In the genomic region with DNA sequence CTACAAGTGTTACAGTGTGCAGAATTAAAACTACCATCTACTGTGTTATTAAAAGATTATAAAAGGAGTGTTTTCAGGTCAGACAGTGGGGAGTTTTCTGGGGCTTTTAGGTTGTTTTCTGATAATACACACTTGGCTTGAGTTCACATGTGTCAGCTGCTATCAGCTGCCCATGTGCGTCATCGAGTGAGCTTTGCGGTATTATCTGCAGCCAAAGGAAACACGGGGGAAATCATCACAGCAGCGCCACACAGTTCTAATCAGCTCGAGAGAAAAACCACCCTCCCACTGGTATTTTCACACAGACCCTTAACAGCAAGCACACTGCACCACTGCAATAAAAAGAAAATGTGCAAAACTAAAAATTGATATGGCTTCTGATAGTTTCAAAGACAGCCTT, we compare ENCODE assay signal across 8 mouse cellular contexts. TPM values are rescaled to one million over a fixed set of nuclear protein-coding genes. Genes with fewer than 3 reads are reported as not detected.
DNase-seq lines count a peak whose midpoint lies in the region; ATAC-seq lines count a peak whose summit lies in the region.

No protein-coding gene starts in this region.

- H3K36me3 ChIP-seq in liver, embryonic 12.5 days: no peaks in the 10 kb centered on the region

- no peaks in the 10 kb centered on the region for H3K9me3 ChIP-seq in liver, embryonic 12.5 days (replicated peaks)

- peak overlapping the region; percentile 95 for H3K27ac ChIP-seq in liver, embryonic 12.5 days

- H3K4me2 ChIP-seq in liver, embryonic 12.5 days: peak overlapping the region; percentile 46

- no peaks in the 10 kb centered on the region for H3K27me3 ChIP-seq in liver, embryonic 12.5 days (replicated peaks)

- 8% methylated on average over 6 of the region's 6 CpGs for WGBS in liver, embryonic 12.5 days (ENCODE audit: insufficient replicate concordance)

- peak; percentile 84 for ATAC-seq in liver, embryonic 12.5 days
- ATAC-seq in cerebellum, adult (ENCODE audit: insufficient number of reproducible peaks, low FRiP score, low TSS enrichment): no peak

- H3K9ac ChIP-seq in liver, embryonic 12.5 days: peak overlapping the region; percentile 29

- peak; percentile 45 to 53 for DNase-seq in adrenal gland, adult (ENCODE audit: inconsistent age in 2 of 2, low spot score in 1 of 2)
- DNase-seq in adrenal gland, postnatal 25 days: no peak
- peak; percentile 34 for DNase-seq in spleen, adult 12 weeks (ENCODE audit: low spot score)
- DNase-seq in spleen, adult 18-20 months: no peak
- DNase-seq in yolk sac, embryonic 10.5 days (ENCODE audit: low spot score): peak; percentile 14
- no peak for DNase-seq in right cerebral cortex, adult 2 months (ENCODE audit: low spot score in 2 of 2)

- peaks cover 86% of the 10 kb centered on the region for H3K4me1 ChIP-seq in liver, embryonic 12.5 days

- no peak overlapping the region for H3K4me3 ChIP-seq in liver, embryonic 12.5 days

RNA-seq across cellular contexts. Expression of a gene that starts 45.3 kb away (rescaled TPM):
- total RNA-seq in adrenal gland, postnatal 25 days (2021): 31.9 and 33.1 TPM in 2 replicates
- polyA plus RNA-seq in liver, embryonic 12.5 days (2016; fragmentation: Nextera tagmentation; extraction: Ambion mirVana): 6.1 and 6.2 TPM in 2 replicates

Comparison
In these comparisons a context has a peak if more than half of its experiments do, and no peak if none do; other contexts are left out.
1. DNase-seq: peak in adrenal gland, adult (2 of 2), spleen, adult 12 weeks (single experiment) and yolk sac, embryonic 10.5 days (single experiment); none in adrenal gland, postnatal 25 days (single experiment), spleen, adult 18-20 months (0 of 2) and right cerebral cortex, adult 2 months (0 of 2).